Mouse (Mus musculus): Measurements from ENCODE around the gene Myrip.

GRCm38 (mm10) chr9:120428181-120428580 lies 126.9 kb downstream of the Myrip start:
- TF ChIP-seq CTCF (IDR thresholded peaks at IDR 0.05; ENCODE audit: borderline replicate concordance, extremely low read depth, insufficient read depth, insufficient read length) (no peak), POLR2A (IDR thresholded peaks at IDR 0.05; ENCODE audit: borderline replicate concordance, extremely low read depth, insufficient read depth, insufficient read length, poor library complexity, severe bottlenecking) (no peak)

Data from brain, embryonic 14.5 days (tissue).